Mouse (Mus musculus) lung, adult 2 months (tissue): ENCODE measurements around the gene Sel1l. TPM values are rescaled to one million over a fixed set of nuclear protein-coding genes. Genes with fewer than 3 reads are reported as not detected.
"Not testable (repeated sequence)": the region's sequence is repeated elsewhere in the genome, so short reads cannot be mapped to it uniquely, and the experiment has no call there.

Experiments used
- DNase-seq: peaks from one replicate; pipeline ENCODE4 v3.0.0; 2022
- H3K4me1 ChIP-seq: fragments of 200-500 bp; 2 replicates; pipeline ENCODE4 v1.6.1; 2011; ENCODE audit warnings: low read length; ENCODE audit not compliant: control insufficient read depth, insufficient read depth
- H3K4me3 ChIP-seq: fragments of 200-500 bp; replicated peaks from 2 replicates; pipeline ENCODE3; 2011; ENCODE audit warnings: low read depth, mild to moderate bottlenecking, control low read depth, low read length; ENCODE audit errors: extremely low read depth
- CTCF ChIP-seq: fragments of 200-500 bp; IDR thresholded peaks from 2 replicates; pipeline ENCODE4 v1.5.1; 2011; ENCODE audit warnings: mild to moderate bottlenecking, low read length, control low read depth; ENCODE audit not compliant: insufficient read depth
- POLR2A ChIP-seq: fragments of 200-500 bp; IDR thresholded peaks from 2 replicates; pipeline ENCODE4 v1.6.1; 2011; ENCODE audit warnings: low read depth, mild to moderate bottlenecking, control low read depth, low read length, borderline replicate concordance; ENCODE audit errors: extremely low read depth
- WGBS: fragments of 180-500 bp; shearing (Covaris S2); methylation state at CpG from one replicate; pipeline ENCODE4 v1.1.7; 2018; 5-methylcytosine and 5-hydroxymethylcytosine counted together
- polyA plus RNA-seq: library from polyadenylated mRNA; depleted of rRNA; stranded (reverse); fragments of >200 nt; gene quantifications from 2 replicates; pipeline ENCODE4 v1.2.3, GENCODE M21; 2012

Gene Sel1l
- polyA plus RNA-seq, 1 experiment = 61.9 TPM

DNA sequence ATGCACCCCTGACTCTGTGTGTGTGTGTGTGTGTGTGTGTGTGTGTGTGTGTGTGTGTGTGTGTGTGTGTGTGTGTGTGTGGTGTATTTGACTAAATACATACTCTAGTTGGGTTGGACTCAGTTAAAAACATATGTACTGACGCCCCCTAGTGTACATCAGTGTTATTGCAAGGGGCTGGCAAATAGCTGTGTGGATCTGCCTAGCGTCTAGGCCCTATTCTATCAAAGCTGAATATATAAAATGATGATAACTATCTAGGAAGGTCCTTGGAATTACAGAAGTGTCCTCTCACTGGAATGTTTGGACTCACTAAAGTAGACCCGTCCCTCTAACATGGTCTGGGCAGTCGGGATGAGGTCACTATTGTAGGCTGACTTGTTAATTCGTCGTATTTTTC, 59.2 kb downstream of the Sel1l start:
- DNase-seq = peak; percentile 60
- WGBS = 55% methylated on average over 6 of the region's 6 CpGs
- Histone ChIP-seq H3K4me1 (no peaks in the 10 kb centered on the region), H3K4me3 (no peak overlapping the region)
- TF ChIP-seq POLR2A (no peak), CTCF (peak; percentile 51)

DNA sequence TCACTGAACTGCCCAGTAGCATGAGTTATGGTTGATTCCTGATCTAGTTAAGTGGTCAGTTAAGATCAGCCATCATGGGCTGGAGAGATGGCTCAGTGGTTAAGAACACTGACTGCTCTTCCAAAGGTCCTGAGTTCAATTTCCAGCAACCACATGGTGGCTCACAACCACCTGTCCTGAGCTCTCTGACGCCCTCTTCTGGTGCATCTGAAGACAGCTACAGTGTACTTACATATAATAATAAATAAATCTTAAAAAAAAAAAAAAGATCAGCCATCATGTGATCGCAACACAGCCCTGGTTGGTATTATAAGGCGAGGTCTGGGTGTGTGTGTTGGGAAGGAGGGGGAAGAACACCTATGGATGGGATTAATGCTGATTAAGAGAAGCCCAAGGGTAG, 60.5 kb downstream of the Sel1l start:
- not testable (repeated sequence) for H3K4me3 ChIP-seq, DNase-seq, H3K4me1 ChIP-seq
- WGBS = 68% methylated on average over 3 of the region's 3 CpGs

GRCm38 (mm10) chr12:91787959-91788437, 61.0 kb downstream of the Sel1l start, which contains the start of gene Ston2:
Ston2 (minus strand) TSS chr12:91788387.
- Histone ChIP-seq H3K4me3 (no peak within 1 kb of the TSS), H3K4me1 (no peaks in the 10 kb centered on the region)
- TF ChIP-seq POLR2A = no peak
- no peak for TF ChIP-seq CTCF
- WGBS = 60% methylated on average over 9 of the region's 9 CpGs
- DNase-seq = no peak

GRCm38 (mm10) chr12:91786355-91786754, 62.6 kb downstream of the Sel1l start:
- Histone ChIP-seq H3K4me3 (no peak overlapping the region), H3K4me1 (no peaks in the 10 kb centered on the region)
- no peak for TF ChIP-seq POLR2A
- TF ChIP-seq CTCF = no peak
- DNase-seq = no peak
- WGBS = 27% methylated on average over 10 of the region's 10 CpGs

DNA sequence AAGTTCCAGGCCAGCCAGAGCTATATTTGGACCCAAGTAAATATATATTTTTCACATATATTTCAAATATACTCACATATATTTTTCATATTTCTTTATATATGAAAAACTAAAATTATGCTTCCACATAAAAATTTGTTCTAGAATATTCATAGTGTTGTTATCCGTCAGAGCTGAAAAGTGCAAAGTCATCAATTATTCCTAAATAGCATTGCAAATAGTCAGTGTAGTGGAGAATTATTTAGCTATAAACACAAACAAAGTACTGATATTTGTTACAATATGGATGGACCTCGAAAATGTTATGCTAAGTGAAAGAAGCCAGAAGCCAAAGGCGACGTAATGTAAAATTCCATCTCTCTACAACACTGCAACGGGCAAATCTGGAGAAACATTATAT, 67.5 kb downstream of the Sel1l start:
- DNase-seq = no peak
- TF ChIP-seq POLR2A = no peak
- TF ChIP-seq CTCF = no peak
- no peak overlapping the region for H3K4me3 ChIP-seq
- peaks cover 2% of the 10 kb centered on the region; the same call in 1 of the 2 replicates for H3K4me1 ChIP-seq
- 90% methylated on average over 5 of the region's 5 CpGs for WGBS

GRCm38 (mm10) chr12:91780531-91780930, 68.4 kb downstream of the Sel1l start:
- H3K4me3 ChIP-seq = no peak overlapping the region
- peaks cover 3% of the 10 kb centered on the region; the same call in 1 of the 2 replicates for H3K4me1 ChIP-seq
- 78% methylated on average over 3 of the region's 3 CpGs for WGBS
- TF ChIP-seq POLR2A (no peak), CTCF (no peak)
- no peak for DNase-seq

GRCm38 (mm10) chr12:91779004-91779365, 70.0 kb downstream of the Sel1l start:
- TF ChIP-seq POLR2A (no peak), CTCF (no peak)
- H3K4me3 ChIP-seq = peak overlapping the region; percentile 77
- WGBS = 1% methylated on average over 35 of the region's 35 CpGs
- peaks cover 3% of the 10 kb centered on the region; the same call in 1 of the 2 replicates for H3K4me1 ChIP-seq
- peak; percentile 82 for DNase-seq

- TF ChIP-seq CTCF (no peak), POLR2A (no peak)
- Histone ChIP-seq H3K4me3 (peak overlapping the region; percentile 77), H3K4me1 (peaks cover 3% of the 10 kb centered on the region; the same call in 1 of the 2 replicates)
- WGBS = 2% methylated on average over 51 of the region's 51 CpGs
- peak; percentile 65 for DNase-seq
Observed at GRCm38 (mm10) chr12:91778211-91779003, 70.5 kb downstream of the Sel1l start.

- Histone ChIP-seq H3K4me3 (no peak overlapping the region), H3K4me1 (peaks cover 3% of the 10 kb centered on the region; the same call in 1 of the 2 replicates)
- no peak for DNase-seq
- no peak for TF ChIP-seq CTCF
- TF ChIP-seq POLR2A = no peak
- 52% methylated on average over 5 of the region's 5 CpGs for WGBS
Observed at GRCm38 (mm10) chr12:91776342-91776741, 72.6 kb downstream of the Sel1l start.

DNA sequence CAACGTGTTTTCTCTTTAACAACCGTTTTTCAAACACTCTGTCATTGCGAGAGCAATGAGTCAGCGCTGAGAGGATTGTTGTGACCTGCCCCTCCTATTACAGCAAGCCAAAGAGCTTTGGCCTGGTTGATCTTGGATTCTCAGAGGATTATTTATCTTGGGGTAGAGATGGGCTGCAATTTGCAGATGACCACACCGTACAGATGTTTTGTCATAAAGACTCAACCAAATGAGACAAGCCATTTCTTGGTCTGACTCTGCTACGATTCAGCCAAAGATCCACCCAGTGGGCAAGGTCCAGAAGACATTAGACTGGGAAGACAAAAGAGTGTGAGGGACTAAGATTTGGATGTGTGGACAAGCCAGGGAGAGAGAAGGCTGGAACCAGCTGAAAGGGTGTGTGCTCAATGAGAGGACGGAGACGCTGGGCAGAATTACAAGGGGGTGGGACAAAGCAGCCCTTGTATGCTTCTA, 74.1 kb downstream of the Sel1l start:
- Histone ChIP-seq H3K4me1 (peaks cover 3% of the 10 kb centered on the region; the same call in 1 of the 2 replicates), H3K4me3 (no peak overlapping the region)
- no peak for TF ChIP-seq CTCF
- no peak for TF ChIP-seq POLR2A
- WGBS = 48% methylated on average over 8 of the region's 8 CpGs
- no peak for DNase-seq
